Mouse (Mus musculus): ENCODE measurements around the gene Plekho2. TPM values are rescaled to one million over a fixed set of nuclear protein-coding genes. Genes with fewer than 3 reads are reported as not detected.

Gene Plekho2
- total RNA-seq, 2 experiments from 2014 or later: 56.6 to 71.5 TPM

DNA sequence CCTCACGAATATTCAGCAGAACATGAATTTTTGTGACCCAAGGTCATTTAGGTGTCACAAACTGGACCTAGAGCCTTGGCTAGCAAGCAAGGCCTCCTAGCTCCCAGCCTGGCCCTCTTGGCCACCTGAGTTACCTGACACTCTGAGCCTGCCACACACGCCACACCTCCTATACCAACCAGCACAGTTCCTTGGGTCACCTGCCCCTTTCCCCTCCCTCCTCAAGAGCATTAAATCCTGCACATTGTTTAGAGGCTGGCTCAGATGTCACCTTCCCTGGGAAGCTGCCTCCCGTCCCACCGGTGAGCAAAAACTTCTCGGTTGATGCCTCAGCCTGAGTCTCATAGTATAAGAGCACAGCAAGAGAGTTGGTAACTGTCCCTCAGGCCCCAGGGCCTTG, 48.6 kb downstream of the Plekho2 start:
- DNase-seq: no peak

DNA sequence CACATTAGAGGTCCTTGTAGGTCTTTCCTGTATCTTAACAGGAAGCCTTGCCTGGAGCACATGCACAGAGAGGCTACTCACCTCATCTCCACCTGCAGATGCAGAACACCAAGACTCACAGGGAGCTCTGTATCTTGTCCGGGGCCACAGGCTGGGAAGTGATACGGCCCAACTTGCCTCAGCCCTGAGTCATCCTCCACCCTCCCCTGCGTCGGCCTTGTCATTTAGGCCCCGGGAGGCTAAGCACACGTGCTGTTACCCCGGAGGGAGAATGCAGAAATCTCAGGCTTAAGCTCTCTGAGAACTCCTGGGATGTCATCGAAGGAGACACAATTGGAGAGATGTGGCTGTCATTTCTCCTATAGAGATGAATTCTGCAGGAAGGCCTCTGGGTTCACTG, 50.2 kb downstream of the Plekho2 start:
- DNase-seq: peak; percentile 84 to 86

DNA sequence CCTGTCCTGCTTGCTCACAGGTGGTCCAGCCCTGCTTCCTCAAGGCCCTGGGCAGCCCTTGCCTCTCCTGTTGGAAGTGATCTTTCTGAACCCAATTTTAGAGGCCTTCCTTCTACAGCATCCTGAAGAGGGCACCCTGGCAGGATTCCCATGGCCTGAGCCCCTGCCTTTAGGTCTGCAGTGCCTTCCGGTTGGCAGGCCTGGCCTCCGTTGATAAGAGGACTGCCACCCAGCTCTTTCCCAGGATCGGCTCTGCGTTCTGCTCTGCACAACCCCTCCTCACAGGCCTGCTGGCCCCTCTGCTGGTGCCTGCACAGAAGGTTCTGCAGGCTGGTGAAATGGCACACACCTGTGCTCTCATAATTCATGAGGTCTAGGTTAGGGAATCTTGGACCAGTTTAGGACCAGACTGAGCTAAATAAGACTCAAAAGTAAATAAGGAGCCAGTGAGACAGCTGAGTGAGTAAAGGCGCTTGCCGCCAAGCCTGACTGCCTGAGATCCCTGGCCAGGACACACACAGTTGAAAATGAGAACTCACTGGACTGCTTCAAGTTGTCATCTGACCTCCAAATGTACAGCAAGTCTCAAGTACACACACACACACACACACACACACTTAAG, 51.3 kb downstream of the Plekho2 start:
- DNase-seq: peak in 1 of 2 experiments; percentile 38

DNA sequence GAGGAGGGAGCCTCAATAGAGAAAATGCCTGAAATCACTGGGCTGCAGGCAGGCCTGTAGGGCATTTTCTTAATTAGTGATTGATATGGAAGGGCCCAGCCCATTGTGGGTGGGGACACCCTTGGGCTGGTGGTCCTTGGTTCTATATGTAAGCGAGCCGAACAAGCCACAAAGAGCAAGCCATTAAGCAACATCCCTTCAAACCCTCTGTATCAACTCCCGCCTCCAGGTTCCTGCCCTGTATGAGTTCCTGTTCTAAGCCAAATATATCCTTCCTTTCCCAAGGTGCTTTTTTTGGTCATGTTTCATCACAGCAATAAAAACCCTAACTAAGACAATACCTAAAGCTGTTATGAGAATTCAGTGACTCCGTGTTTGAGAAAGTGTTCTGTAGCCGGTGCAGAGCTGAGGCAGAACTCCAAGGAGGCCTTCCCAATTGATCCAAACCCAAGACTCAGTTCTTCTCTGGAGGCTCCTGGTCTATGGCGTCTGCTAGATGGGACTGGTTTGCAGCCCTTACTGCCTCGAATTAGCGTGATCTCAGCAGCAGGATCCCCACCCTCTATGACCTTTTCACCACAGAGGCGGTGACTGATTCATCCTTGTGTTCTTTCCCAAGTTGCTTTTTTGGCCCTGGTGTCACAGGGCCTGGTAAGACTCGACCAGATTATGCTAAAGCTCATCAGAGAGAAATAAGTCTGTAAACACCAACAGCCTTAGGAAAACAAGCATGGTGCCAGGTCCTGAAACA, 54.2 kb downstream of the Plekho2 start:
- peak in 1 of 2 experiments; percentile 55 for DNase-seq

DNA sequence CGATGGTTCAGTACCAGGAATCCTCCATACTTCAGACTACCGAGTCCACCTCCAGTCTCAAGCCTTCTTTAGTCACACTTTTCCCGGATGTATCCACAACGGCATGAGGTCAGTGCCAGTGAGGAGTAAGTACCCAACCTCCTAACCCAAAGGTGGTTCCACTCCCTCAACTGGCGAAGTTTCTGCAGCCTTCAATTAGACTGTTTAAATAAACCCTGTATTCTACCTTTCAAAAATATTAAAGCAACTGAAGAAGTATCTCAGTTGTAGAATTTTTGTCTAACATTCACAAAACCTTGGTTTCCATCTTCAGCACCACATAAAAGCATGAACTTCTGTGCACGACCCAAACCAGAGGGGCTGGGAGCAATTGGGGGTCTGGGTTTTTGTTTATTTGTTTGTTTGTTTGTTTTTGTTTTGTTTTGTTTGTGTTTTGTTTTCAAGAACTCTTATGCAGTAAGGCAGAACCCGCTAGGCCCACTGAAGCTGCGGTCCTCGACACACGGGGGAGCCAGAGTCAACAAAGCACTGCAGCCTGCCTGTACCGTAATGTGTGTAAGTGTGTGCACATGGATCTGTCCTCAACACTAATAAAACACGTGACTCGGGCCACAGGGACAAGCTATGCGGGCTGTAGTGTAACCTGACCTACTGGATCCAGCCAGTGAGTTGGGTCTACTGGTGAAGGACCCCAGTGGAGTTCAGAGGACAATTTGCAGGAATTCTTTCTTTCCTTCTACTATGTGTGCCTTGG, 56.1 kb downstream of the Plekho2 start:
- DNase-seq: peak; percentile 86 to 87

DNA sequence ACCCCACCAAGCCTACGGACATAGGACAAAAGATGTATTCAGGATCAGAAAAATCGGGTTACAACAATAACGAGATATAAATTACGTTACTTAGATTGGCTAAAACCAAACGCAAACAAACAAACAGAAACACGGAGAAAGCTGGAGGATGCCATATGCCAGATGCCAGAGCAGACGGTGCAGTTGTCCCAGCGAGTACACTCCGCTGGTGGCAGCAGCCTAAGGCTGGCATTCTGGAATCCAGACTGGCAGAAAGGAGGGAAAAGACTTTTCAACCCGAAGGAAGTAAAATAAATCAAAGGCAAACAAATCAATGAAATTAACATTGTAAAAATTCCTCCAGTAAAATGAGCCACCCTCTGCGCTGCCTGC, 59.3 kb downstream of the Plekho2 start:
- DNase-seq: no peak

DNA sequence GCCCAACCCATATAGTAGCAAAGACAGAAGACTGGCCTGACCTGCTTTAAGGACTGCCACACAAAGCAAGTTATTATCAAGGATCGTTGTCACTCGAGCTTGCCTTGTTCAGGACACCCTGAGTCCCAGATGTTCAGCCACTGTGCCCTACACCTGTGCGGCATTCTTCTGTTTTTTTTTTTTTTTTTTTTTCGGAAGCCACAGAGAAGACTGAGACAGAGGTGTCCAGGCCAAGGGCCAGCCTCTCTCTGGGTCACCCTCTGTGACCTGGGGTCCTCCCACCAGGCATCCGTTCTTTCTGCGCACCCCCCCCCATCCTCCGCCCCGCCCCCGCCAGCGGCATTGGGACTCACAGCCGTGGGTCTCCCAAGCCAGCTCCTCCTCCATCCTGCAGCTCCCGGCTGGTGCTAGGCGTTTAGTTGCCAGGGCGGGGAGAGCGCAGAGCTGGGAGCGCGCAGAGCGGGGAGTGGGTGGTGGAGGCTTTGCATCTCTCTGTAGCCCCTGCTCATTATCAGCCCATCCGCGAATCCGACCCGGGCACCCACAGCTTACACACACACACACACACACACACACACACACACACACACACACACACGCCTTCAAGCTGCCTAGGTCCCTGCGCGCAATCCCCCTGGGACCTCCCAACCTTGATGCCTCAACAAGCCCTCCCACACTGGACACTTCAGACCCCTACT, 59.9 kb downstream of the Plekho2 start, which contains the start of gene Ankdd1a:
Gene Ankdd1a, minus strand, starts transcription at position 387 of the 698 bp plus-strand sequence.
- DNase-seq: no peak

DNA sequence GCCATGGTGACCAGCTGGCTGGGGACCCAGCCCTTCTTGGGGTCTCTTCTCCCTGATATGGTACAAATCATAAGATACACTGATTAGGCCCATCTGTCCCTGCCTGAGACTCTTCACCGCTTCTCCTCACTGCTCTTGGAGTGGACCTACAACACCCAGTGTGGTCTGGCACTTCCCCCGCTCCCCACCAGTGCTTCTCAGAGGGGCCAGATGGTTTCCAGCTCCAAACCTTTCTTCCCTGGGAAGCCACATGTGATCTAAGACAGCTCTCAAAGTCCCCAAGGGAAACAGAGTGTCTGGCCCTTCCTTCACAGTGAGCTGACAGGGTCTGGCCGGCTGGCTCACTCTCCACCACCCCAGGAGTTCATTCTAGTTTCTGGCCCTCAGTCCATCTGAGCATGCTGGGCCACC, 65.0 kb downstream of the Plekho2 start:
- DNase-seq: no peak

DNA sequence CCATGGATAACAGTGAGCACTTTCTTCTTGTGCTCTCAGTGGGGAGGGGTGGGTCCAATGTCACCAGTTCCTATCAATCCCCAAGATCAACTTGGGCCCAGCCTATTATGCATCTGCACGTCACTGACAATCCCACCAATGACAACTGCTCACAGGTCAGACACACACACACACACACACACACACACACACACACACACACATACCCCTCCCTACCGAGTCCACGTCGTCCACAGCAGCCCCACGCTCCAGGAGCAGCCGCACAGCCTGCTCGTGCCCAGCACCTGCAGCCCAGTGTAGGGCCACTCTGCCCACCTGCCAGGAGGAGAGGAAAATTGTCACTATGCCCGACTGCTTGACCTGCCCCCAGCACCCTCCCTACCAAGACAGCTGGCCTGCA, 65.4 kb downstream of the Plekho2 start:
- no peak for DNase-seq

DNA sequence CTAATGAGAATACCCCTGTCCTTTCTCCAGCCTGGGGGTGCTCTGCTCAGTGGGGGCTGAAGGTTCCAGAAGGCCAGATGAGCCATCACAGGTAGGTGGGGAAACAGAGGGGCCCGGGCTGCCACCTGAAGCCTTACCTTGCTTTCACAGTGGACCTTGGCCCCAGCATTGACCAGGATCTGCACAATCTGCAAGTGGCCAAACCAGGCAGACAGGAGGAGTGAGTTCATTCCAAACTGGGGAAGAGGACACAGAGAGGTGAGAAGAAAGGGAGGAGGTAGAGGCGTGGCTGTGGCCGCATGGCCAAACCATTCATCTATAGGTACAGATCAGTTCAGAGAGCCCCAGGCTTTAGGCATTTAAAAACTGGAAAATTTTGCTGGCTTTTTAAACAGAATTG, 67.3 kb downstream of the Plekho2 start:
- DNase-seq: no peak

DNA sequence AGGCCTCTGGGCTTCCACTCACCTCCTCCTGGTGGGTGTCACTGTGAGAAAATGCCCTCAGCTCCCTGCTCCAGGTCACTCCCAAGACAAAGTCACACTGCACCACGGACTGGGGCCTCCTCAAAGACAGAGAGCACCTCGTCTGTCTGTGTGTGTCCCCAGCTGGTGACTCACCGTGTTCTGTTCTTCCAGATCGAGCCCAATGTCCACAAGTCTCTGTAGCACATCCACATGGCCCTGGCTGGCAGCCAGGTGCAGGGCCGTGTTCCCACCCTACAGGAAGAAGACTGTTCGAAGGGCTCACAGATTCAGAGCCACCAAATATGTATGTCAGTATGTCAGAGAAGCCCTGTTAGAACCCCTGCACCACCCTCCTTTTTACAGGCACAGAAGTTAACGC, 71.4 kb downstream of the Plekho2 start:
- DNase-seq: peak in 1 of 2 experiments; percentile 31

DNA sequence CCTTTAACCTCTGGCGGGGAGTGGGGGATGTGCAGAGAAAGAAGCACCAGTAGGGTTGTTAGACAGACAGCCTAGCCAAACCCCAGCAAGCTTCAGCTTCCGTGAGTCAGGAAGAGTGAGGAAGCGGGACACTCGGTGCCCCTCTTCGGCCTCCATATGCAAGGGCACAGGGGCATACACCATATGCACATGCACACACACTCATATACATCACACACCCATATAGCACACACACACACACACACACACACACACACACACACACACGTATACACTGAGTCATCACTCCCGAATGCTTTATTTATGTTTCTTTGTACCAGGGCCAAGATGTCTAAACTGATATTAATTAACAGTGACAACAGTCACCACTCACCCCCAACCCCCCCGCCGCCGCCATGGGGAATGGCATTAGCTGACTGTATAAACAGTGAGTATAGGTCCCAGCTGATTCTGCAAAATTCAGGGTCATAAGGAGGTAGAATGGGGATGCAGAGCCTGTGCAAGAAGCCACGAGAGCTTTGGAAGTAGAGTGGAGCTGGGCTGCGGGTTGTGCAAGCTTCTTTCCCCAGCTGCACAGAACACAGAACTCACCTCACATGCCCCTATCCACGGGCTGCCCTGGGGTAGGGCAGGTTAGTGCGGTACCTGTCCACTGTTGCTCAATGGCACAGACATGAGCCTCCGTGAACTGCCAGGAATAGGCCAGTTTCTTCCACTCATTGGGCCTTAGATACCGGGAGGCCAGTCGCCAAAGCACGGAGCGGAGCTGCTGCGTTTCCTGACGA, 76.9 kb downstream of the Plekho2 start:
- DNase-seq: peak in 1 of 2 experiments; percentile 8

Other genes starting within 250 kb of the Plekho2 start
- 10 to 100 TPM; 17.8 to 18.6 TPM for gene Pdcd7, start 233.9 kb downstream of the Plekho2 start, total RNA-seq (2021)
- 1 to 10 TPM in 1 of 2 experiments, under 1 TPM in 1; 0.60 to 1.0 TPM for gene Ubap1l, start 219.0 kb downstream of the Plekho2 start, total RNA-seq (2021)
- under 1 TPM; 0.10 to 0.26 TPM for gene Kbtbd13, start 188.4 kb downstream of the Plekho2 start, total RNA-seq (2021)
- 10 to 100 TPM; 11.9 to 12.7 TPM for gene Rasl12, start 181.5 kb downstream of the Plekho2 start, total RNA-seq (2021)
- gene Slc51b, start 157.1 kb downstream of the Plekho2 start, total RNA-seq (2021): not detected
- 10 to 100 TPM; 13.4 to 14.2 TPM for gene Mtfmt, start 144.3 kb downstream of the Plekho2 start, total RNA-seq (2021)
- 10 to 100 TPM; 61.9 to 70.4 TPM for gene Spg21, start 119.1 kb downstream of the Plekho2 start, total RNA-seq (2021)
- gene Ankdd1a, start 59.8 kb downstream of the Plekho2 start, total RNA-seq (2021): 1 to 10 TPM; 2.0 to 3.4 TPM
- under 1 TPM; 0.46 to 0.92 TPM for gene Pif1, start 7.1 kb upstream of the Plekho2 start, total RNA-seq (2021)
- gene Rbpms2, start 49.6 kb upstream of the Plekho2 start, total RNA-seq (2021): 10 to 100 TPM; 51.1 to 67.3 TPM
- 100 to 1,000 TPM; 128 to 130 TPM for gene Oaz2, start 88.0 kb upstream of the Plekho2 start, total RNA-seq (2021)
- gene Zfp609, start 247.5 kb upstream of the Plekho2 start, total RNA-seq (2021): 10 to 100 TPM; 25.1 to 31.1 TPM